Mouse (Mus musculus) MEL (cell line): ENCODE data around the gene Slc5a10. TPM values are rescaled to one million over a fixed set of nuclear protein-coding genes. Genes with fewer than 3 reads are reported as not detected.

Experiments
- DNase-seq: peaks from one replicate; pipeline ENCODE4 v3.0.0; 2011; ENCODE audit warnings: low read depth, low spot score
- H3K27ac ChIP-seq: 2 replicates; pipeline ENCODE4 v1.5.1; 2012; ENCODE audit warnings: low read depth, mild to moderate bottlenecking, control low read depth, low read length, moderate library complexity; ENCODE audit not compliant: control insufficient read depth
- H3K27me3 ChIP-seq, 2 experiments: fragments of 150-350 bp in 1 of 2; sonication (generic) in 1 of 2; 2 replicates each; pipeline ENCODE4 v1.6.1; 2012; ENCODE audit warnings: low read length in 2 of 2, mild to moderate bottlenecking in 2 of 2, improper control_type of control experiment in 1 of 2, moderate library complexity in 1 of 2; ENCODE audit not compliant: insufficient read depth in 2 of 2, control insufficient read depth in 1 of 2
- H3K36me3 ChIP-seq, 2 experiments: 2 replicates each; pipeline ENCODE4 v1.6.1; 2012 to 2014; ENCODE audit warnings: low read length in 2 of 2, improper control_type of control experiment in 1 of 2, inconsistent platforms in 1 of 2, mild to moderate bottlenecking in 1 of 2; ENCODE audit not compliant: insufficient read depth in 2 of 2, control insufficient read depth in 1 of 2
- H3K4me1 ChIP-seq, 2 experiments: fragments of 150-350 bp in 1 of 2; sonication (generic) in 1 of 2; 2 replicates each; pipeline ENCODE4 v1.6.1; 2012; ENCODE audit warnings: low read length in 2 of 2, improper control_type of control experiment in 1 of 2, mild to moderate bottlenecking in 1 of 2; ENCODE audit not compliant: insufficient read depth in 2 of 2, control insufficient read depth in 1 of 2
- H3K4me3 ChIP-seq, 2 experiments: fragments of 150-350 bp in 1 of 2; sonication (generic) in 1 of 2; 2 replicates each; pipeline ENCODE4 v1.5.1; 2012; ENCODE audit warnings: low read depth in 2 of 2, low read length in 2 of 2, mild to moderate bottlenecking in 2 of 2, moderate library complexity in 2 of 2, control low read depth in 1 of 2, improper control_type of control experiment in 1 of 2; ENCODE audit not compliant: control insufficient read depth in 1 of 2, insufficient read depth in 1 of 2
- H3K79me2 ChIP-seq: 2 replicates; pipeline ENCODE4 v1.6.1; 2012; ENCODE audit warnings: mild to moderate bottlenecking, low read length, moderate library complexity; ENCODE audit not compliant: control insufficient read depth, poor library complexity, insufficient read depth
- H3K9ac ChIP-seq: 2 replicates; pipeline ENCODE4 v1.6.1; 2012; ENCODE audit warnings: low read depth, mild to moderate bottlenecking, control low read depth, low read length, moderate library complexity; ENCODE audit not compliant: control insufficient read depth, poor library complexity, severe bottlenecking
- H3K9me3 ChIP-seq: fragments of 150-350 bp; sonication (generic); replicated peaks from 2 replicates; pipeline ENCODE4 v1.6.1; 2012; ENCODE audit warnings: mild to moderate bottlenecking, low read length, improper control_type of control experiment, moderate library complexity; ENCODE audit not compliant: insufficient read depth
- CTCF ChIP-seq, 3 experiments: IDR thresholded peaks in 2 of 3; conservative IDR thresholded peaks in 1 of 3; 2 replicates each; pipeline ENCODE4 v1.5.1; 2011 to 2012; ENCODE audit warnings: low read length in 3 of 3, low read depth in 2 of 3, mild to moderate bottlenecking in 2 of 3, improper control_type of control experiment in 1 of 3, inconsistent platforms in 1 of 3, mixed read lengths in 1 of 3, moderate library complexity in 1 of 3; ENCODE audit not compliant: control insufficient read depth in 1 of 3, insufficient read depth in 1 of 3, poor library complexity in 1 of 3, severe bottlenecking in 1 of 3
- GABPA ChIP-seq: IDR thresholded peaks from 2 replicates; pipeline ENCODE4 v1.6.1; 2012; ENCODE audit warnings: low read depth, mild to moderate bottlenecking, inconsistent platforms, low read length, improper control_type of control experiment, moderate library complexity
- MAX ChIP-seq: IDR thresholded peaks from 2 replicates; pipeline ENCODE4 v1.6.1; 2011; ENCODE audit warnings: low read length, improper control_type of control experiment
- MEF2A ChIP-seq: IDR thresholded peaks from 2 replicates; pipeline ENCODE4 v1.6.1; 2014; ENCODE audit warnings: low read depth, mild to moderate bottlenecking, inconsistent platforms, low read length, improper control_type of control experiment; ENCODE audit not compliant: poor library complexity, insufficient replicate concordance, severe bottlenecking; ENCODE audit errors: extremely low read depth
- NRF1 ChIP-seq: IDR thresholded peaks from 2 replicates; pipeline ENCODE4 v1.6.1; 2014; ENCODE audit warnings: low read depth, mild to moderate bottlenecking, inconsistent platforms, low read length, improper control_type of control experiment, moderate library complexity; ENCODE audit not compliant: poor library complexity, insufficient read depth, severe bottlenecking
- POLR2AphosphoS2 ChIP-seq: IDR thresholded peaks from 2 replicates; pipeline ENCODE4 v1.6.1; 2011; ENCODE audit warnings: low read length, improper control_type of control experiment
- RAD21 ChIP-seq: IDR thresholded peaks from 2 replicates; pipeline ENCODE4 v1.6.1; 2011; ENCODE audit warnings: mild to moderate bottlenecking, low read depth, low read length, improper control_type of control experiment
- SMC3 ChIP-seq: IDR thresholded peaks from 2 replicates; pipeline ENCODE4 v1.6.1; 2011; ENCODE audit warnings: low read depth, low read length, improper control_type of control experiment
- TBP ChIP-seq: IDR thresholded peaks from 2 replicates; pipeline ENCODE4 v1.8.0; 2011; ENCODE audit warnings: low read depth, low read length, improper control_type of control experiment
- UBTF ChIP-seq: IDR thresholded peaks from 2 replicates; pipeline ENCODE4 v1.6.1; 2012; ENCODE audit warnings: low read depth, mild to moderate bottlenecking, inconsistent platforms, low read length, improper control_type of control experiment, moderate library complexity, borderline replicate concordance; ENCODE audit not compliant: insufficient read depth
- USF2 ChIP-seq, 2 experiments: IDR thresholded peaks; 2 replicates each; pipeline ENCODE4 v1.6.1; 2011 to 2012; ENCODE audit warnings: improper control_type of control experiment in 2 of 2, low read length in 2 of 2, borderline replicate concordance in 1 of 2, inconsistent platforms in 1 of 2, low read depth in 1 of 2, mild to moderate bottlenecking in 1 of 2; ENCODE audit not compliant: insufficient read depth in 1 of 2
- ZMIZ1 ChIP-seq: IDR thresholded peaks from 2 replicates; pipeline ENCODE4 v1.6.1; 2012; ENCODE audit warnings: low read depth, mild to moderate bottlenecking, inconsistent platforms, low read length, improper control_type of control experiment, moderate library complexity
- polyA plus RNA-seq, 2 experiments: library from polyadenylated mRNA; stranded (reverse) in 1 of 2; unstranded in 1 of 2; fragments of >175 nt in 1 of 2; fragments of >200 nt in 1 of 2; gene quantifications; 2 replicates each; pipeline versions ENCODE4 v1.2.1 to v1.2.4; 2012; ENCODE audit warnings: low replicate concordance in 2 of 2, low read depth in 1 of 2; ENCODE audit not compliant: insufficient read length in 2 of 2, insufficient read depth in 1 of 2, missing spikeins in 1 of 2
- total RNA-seq: library from RNA; depleted of rRNA; stranded (reverse); fragments of 300-350 nt; gene quantifications from 2 replicates; pipeline ENCODE4 v1.2.3, GENCODE M21; 2012

The Slc5a10 gene
- total and polyA plus RNA-seq, 3 experiments, result 0.08 TPM; not detected in 2

- no peak for TF ChIP-seq GABPA
- peak; percentile 36 to 74 (median 56) for TF ChIP-seq CTCF (IDR thresholded peaks at IDR 0.05 in 2 of 3, conservative IDR thresholded peaks at IDR 0.05 in 1 of 3; ENCODE audit: control insufficient read depth in 1 of 3, insufficient read depth in 1 of 3, low read depth in 2 of 3, low read length in 3 of 3, poor library complexity in 1 of 3, severe bottlenecking in 1 of 3)
- TF ChIP-seq USF2 (IDR thresholded peaks at IDR 0.05; ENCODE audit: borderline replicate concordance in 1 of 2, insufficient read depth in 1 of 2, low read depth in 1 of 2, low read length in 2 of 2), result no peak
- no peak for TF ChIP-seq POLR2AphosphoS2
- peak; percentile 17 for TF ChIP-seq RAD21
- TF ChIP-seq SMC3, result peak; percentile 34
- TF ChIP-seq MEF2A, result no peak
- Histone ChIP-seq H3K4me3 (no peak overlapping the region), H3K9me3 (no peaks in the 10 kb centered on the region), H3K36me3 (no peaks in the 10 kb centered on the region), H3K79me2 (no peaks in the 10 kb centered on the region), H3K9ac (no peak overlapping the region), H3K4me1 (no peaks in the 10 kb centered on the region), H3K27ac (no peak overlapping the region), H3K27me3 (no peaks in the 10 kb centered on the region)
- DNase-seq, result no peak
These were observed 46.9 kb downstream of the Slc5a10 start for GRCm38 (mm10) chr11:61673686-61674085.

DNA sequence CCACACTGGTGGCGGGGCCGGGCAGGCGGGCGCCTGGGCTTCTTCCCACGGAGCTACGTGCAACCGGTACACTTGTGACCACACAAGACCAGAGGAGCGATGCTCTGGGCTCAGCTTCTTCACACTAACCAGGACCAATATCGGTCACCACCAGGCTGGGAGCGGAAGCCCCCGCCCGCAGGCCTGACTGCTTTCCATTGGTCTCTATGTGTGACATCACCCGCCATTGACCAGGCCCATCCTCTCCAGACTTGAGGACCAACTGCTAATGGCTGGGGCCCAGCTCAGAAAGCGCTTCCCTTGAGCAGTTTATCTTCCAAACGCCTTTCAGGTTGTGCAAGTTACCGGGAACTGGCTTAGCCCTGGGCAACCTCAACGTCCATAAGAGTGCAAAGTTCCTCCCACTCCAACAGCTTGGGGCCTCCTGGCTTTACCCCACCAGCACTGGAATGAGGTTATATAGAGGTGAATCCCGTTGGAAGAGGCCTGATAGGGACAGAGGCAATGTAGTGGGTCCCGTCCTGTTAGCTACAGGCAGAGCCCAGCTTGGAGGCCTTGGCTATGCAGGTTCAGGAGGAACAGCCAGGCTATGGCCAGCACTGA is 48.7 kb downstream of the Slc5a10 start:
- Histone ChIP-seq H3K27me3 (no peaks in the 10 kb centered on the region), H3K9me3 (no peaks in the 10 kb centered on the region)
- TF ChIP-seq MAX, result no peak
- no peak for TF ChIP-seq POLR2AphosphoS2
- no peak for TF ChIP-seq GABPA
- TF ChIP-seq RAD21, result no peak
- no peak for TF ChIP-seq UBTF
- TF ChIP-seq SMC3, result no peak
- no peak for TF ChIP-seq TBP
- TF ChIP-seq NRF1, result no peak
- TF ChIP-seq MEF2A, result no peak
- TF ChIP-seq ZMIZ1, result no peak

More for the DNA sequence above, 48.7 kb downstream of the Slc5a10 start:
- H3K27ac ChIP-seq, result no peak overlapping the region
- no peak overlapping the region for H3K4me3 ChIP-seq
- no peak for DNase-seq
- H3K79me2 ChIP-seq, result no peaks in the 10 kb centered on the region
- H3K9ac ChIP-seq, result no peak overlapping the region
- no peaks in the 10 kb centered on the region for H3K4me1 ChIP-seq
- H3K36me3 ChIP-seq, result no peaks in the 10 kb centered on the region
